Mouse (Mus musculus) yolk sac, embryonic 10.5 days (tissue): ENCODE data around the gene Pten.
"Not testable (repeated sequence)": the region's sequence is repeated elsewhere in the genome, so short reads cannot be mapped to it uniquely, and the experiment has no call there.

Experiments
- DNase-seq: peaks from one replicate; pipeline ENCODE4 v3.0.0-alpha.2; 2017; ENCODE audit warnings: low spot score

The Pten gene

GRCm38 (mm10) chr19:32755104-32755791 lies 2.0 kb upstream of the Pten start:
- no peak for DNase-seq

- peak; percentile 97 for DNase-seq
Measured at GRCm38 (mm10) chr19:32755792-32756635, 1.3 kb upstream of the Pten start.

- no peak for DNase-seq
Measured at GRCm38 (mm10) chr19:32756636-32756899, 729 bp upstream of the Pten start.

GRCm38 (mm10) chr19:32757831-32758792 lies 815 bp downstream of the Pten start:
- DNase-seq: peak; percentile 64

DNA sequence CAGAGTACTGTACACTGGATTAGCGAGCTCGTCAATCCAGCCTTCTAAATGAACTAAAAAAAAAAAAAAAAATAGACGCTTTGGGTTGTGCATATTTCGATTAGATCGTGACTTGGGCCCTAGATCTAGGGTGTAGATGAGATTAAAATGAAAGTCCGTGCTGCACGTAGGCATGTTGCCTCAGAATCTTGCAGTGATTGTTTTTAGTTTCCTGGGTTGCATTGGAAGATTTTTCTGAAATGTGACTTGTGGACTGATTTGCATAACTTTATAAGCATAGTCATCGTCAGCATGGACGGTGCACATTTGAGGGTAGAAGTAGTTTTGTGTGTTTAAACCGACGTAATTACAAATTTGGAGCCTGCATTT lies 1.5 kb downstream of the Pten start:
- DNase-seq: no peak

DNA sequence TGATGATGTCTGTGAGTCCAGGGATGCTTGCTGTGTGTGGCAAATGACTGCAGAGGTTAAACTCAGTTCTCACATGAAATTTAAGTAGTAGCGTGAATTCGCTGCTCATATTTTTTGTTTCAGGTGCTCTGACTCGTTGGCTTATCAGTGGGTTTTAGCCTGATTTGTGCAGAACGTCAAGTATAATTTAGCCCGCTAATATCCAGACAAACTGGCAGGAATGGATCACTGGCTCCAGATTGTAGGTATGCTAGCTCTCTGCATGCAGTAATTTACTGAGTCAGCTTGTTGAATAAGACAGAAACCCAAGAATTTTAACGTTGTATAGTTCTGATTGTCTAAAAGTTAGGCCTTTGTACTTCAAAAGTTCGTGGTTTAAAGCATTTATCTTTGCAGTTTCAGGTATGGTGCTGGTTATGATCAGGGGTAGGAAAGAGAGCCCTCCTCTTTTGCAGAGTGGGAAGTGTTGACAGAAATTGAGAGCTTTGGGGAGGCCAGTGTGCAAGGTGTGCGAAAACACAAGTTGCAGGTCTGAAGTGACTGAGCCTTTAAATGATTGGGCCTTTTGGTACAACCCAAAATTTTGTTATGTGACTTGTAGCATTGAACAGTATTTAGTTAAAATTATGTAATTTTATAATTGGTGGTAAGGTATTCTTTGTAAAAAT lies 2.2 kb downstream of the Pten start:
- no peak for DNase-seq

GRCm38 (mm10) chr19:32760499-32760898 lies 3.2 kb downstream of the Pten start:
- DNase-seq: no peak

GRCm38 (mm10) chr19:32761162-32761561 lies 3.9 kb downstream of the Pten start:
- DNase-seq: no peak

DNA sequence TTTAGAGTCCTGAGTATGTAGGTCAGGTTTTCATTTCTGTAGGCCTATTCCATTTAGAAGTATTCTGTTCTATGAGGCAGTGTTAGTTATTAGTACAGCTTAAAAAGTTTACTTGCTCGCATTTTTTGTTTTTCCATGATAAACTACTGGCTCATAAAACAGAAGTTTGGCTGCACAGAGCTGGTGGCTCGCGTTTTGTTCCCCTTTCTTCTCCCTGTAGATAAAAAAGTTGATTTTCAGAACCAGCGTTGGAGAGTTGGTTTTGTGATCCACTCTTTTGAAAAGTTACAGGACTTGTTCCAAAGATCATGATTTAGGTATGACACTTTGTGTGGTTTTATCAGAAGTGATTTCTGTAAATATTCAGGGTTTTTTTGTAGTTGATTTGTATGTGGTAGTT lies 5.2 kb downstream of the Pten start:
- no peak for DNase-seq

DNA sequence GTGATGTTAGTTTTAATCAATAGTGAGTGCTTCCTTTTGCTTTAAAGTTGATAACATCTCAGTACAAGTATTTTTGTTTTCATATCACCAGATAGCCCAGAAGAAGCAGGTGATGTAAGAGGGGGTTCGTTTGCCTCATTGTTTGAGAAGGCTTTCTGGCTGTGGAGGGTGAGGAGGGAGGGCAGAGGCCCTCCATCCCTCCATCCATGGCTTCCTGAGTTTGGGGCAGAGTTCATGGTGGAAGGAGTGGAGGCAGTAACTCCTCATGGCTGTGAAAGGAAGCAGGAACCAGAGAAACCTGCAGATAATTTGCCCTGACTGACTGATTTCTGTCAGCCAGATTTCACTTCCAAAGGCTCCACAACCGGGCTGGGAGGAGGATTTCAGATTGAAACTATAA lies 21.1 kb downstream of the Pten start:
- DNase-seq: no peak

DNA sequence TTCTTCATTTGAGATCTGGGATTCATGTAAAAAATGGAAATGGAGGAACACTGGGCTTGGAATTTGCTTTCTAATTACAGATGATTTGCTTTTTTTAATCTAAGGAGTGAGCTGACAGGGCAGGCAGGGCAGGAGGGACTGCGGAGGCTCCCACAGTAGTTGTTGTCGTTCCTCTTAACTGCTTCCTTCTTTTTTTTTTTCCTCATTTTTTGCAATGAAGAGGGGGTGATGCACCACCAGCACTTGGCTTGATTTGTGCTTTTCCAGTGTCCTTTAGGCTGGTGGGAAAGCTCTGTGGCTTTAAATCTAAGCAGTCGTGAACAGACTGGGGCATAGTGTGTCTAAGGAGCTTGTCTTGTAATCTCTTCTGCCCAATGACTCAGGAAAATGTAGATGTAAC lies 21.8 kb downstream of the Pten start:
- no peak for DNase-seq

DNA sequence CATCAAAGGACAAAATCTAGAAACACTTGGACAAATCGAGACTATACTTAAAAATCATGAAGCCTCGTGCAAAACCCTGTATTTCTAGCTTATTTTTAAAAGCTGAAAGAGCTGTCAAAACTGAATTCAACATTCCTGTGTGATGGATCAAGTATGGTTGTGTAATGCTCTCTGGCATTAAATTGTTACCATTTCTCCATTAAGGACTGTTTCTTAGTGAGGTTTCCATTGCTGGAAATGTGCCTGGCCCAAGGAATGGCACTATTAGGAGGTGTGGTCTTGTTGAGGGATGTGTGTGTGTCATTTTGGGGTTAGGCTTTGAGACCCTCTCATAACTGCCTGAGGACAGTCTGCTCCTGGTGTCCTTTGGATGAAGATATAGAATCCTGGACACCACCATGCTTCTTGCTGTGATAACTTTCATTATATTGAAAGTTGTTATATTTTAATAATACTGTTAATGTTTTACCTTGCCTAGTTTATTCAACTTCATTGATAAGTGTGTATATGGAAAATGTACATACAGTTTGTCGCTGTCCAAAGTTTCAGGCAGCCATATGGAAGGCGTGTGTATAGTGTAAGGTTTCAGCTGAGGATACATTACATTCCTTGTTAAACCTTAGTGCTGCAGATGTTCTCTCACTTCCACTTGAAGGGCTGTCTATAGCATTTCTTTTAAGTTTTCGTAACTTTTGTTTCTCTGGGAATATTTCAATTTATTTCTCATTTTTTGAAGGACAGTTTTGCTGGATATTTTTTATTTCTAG lies 24.2 kb downstream of the Pten start:
- DNase-seq: no peak

DNA sequence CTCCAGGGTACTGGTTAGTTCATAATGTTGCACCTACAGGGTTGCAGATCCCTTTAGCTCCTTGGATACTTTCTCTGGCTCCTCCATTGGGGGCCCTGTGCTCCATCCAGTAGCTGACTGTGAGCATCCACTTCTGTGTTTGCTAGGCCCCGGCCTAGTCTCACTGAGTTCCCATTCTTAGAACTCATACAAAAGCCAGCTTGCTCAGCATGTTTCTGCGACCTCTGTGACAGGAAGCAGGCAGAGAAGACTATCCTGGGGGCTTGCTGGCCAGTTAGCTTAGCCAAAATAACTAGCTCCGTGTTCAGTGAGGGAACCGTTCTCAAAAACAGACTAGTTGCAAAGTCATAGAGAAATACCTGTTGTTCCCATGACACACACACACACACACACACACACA lies 30.1 kb downstream of the Pten start:
- DNase-seq: peak; percentile 35

DNA sequence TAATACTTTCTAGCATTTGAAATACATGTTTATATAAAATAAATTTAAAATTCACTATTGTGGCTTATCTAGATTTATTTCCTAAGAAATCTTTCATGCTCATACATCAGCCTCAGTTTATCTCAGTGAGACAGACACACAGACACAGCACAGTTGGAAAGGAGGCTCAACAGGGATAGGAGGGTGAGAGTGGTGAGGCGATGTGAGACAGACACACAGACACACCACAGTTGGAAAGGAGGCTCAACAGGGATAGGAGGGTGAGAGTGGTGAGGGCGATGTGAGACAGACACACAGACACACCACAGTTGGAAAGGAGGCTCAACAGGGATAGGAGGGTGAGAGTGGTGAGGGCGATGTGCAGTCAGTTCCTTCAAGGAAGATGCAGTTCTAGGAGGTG lies 30.7 kb downstream of the Pten start:
- not testable (repeated sequence) for DNase-seq

GRCm38 (mm10) chr19:32789535-32789934 lies 32.2 kb downstream of the Pten start:
- no peak for DNase-seq

- no peak for DNase-seq
Measured at GRCm38 (mm10) chr19:32792610-32793009, 35.3 kb downstream of the Pten start.

- no peak for DNase-seq
Measured at GRCm38 (mm10) chr19:32793901-32794300, 36.6 kb downstream of the Pten start.

- DNase-seq: no peak
Measured at GRCm38 (mm10) chr19:32800557-32800956, 43.3 kb downstream of the Pten start.

- DNase-seq: no peak
Measured at GRCm38 (mm10) chr19:32804703-32805102, 47.4 kb downstream of the Pten start.

DNA sequence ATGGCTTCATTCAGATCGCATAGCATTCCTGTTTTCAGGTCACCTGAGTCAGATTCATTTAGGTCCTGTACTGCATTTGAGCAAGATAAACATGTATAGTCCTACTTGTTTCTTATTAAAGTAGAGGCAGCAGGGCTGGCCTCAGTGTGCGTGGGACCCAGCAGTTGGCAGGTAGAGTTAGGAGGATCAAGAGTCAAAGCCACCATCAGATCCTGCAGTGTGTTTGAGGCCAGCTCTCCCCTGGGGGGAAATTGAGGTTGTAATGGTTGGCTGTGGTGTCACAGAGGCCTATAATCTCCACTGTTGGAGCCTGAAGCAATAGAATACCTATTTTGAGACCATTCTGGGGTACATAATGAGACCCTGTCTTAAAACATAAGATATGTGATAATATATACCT lies 50.3 kb downstream of the Pten start:
- no peak for DNase-seq

DNA sequence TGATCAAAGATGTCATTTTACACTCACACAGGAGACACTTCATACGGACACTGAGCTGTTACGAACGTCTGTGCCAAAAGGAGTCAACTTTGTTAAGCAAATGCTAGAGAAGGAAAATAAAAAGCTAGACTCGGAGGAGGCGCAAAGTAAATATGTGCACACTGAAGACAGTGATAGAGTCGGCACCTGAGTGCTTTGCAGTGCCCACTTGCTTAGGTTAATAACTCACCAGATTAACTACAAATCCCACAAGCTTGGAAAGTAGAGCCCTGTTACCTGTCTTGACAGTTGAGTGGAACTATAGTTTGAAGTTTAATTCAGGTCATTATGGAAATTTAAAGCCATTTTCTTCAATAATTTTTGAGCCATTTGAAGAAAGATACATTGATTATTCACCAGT lies 51.4 kb downstream of the Pten start:
- peak; percentile 43 for DNase-seq
